Mouse (Mus musculus): ENCODE results near the gene 9930104L06Rik.

GRCm38 (mm10) chr4:124943781-124944180, 6.9 kb downstream of the 9930104L06Rik start:
- TF ChIP-seq POLR2A (IDR thresholded peaks at IDR 0.05; ENCODE audit: extremely low read depth, insufficient read depth, low read length) (no peak), CTCF (IDR thresholded peaks at IDR 0.05; ENCODE audit: extremely low read depth, insufficient read depth, low read length) (no peak)
